Mouse (Mus musculus): ENCODE results near the gene Sbf2.
"Not testable (repeated sequence)": the region's sequence is repeated elsewhere in the genome, so short reads cannot be mapped to it uniquely, and the experiment has no call there.

Sbf2 gene

GRCm38 (mm10) chr7:110629892-110630666 lies 15.4 kb upstream of the Sbf2 start:
- peak; percentile 60 for DNase-seq (ENCODE audit: low read depth, low spot score)

GRCm38 (mm10) chr7:110628611-110629354 lies 14.1 kb upstream of the Sbf2 start:
- DNase-seq (ENCODE audit: low read depth, low spot score) = no peak

GRCm38 (mm10) chr7:110628273-110628600 lies 13.5 kb upstream of the Sbf2 start:
- DNase-seq (ENCODE audit: low read depth, low spot score) = no peak

GRCm38 (mm10) chr7:110627486-110628272 lies 13.0 kb upstream of the Sbf2 start, which contains the start of gene Adm:
TSS of gene Adm (plus strand) at chr7:110627661.
- no peak for DNase-seq (ENCODE audit: low read depth, low spot score)

- DNase-seq (ENCODE audit: low read depth, low spot score) = no peak
Measured at GRCm38 (mm10) chr7:110627099-110627482, 12.4 kb upstream of the Sbf2 start.

- no peak for DNase-seq (ENCODE audit: low read depth, low spot score)
Measured at GRCm38 (mm10) chr7:110626186-110627098, 11.7 kb upstream of the Sbf2 start.

GRCm38 (mm10) chr7:110625489-110625888 lies 10.8 kb upstream of the Sbf2 start:
- no peak for DNase-seq (ENCODE audit: low read depth, low spot score)

GRCm38 (mm10) chr7:110624961-110625360 lies 10.2 kb upstream of the Sbf2 start:
- no peak for DNase-seq (ENCODE audit: low read depth, low spot score)

GRCm38 (mm10) chr7:110624067-110624466 lies 9.3 kb upstream of the Sbf2 start:
- DNase-seq (ENCODE audit: low read depth, low spot score) = no peak

GRCm38 (mm10) chr7:110619086-110619611 lies 4.4 kb upstream of the Sbf2 start:
- DNase-seq (ENCODE audit: low read depth, low spot score) = no peak

- DNase-seq (ENCODE audit: low read depth, low spot score) = no peak
Measured at GRCm38 (mm10) chr7:110615792-110616191, 1.1 kb upstream of the Sbf2 start.

- no peak for DNase-seq (ENCODE audit: low read depth, low spot score)
Measured at GRCm38 (mm10) chr7:110615151-110615631, 469 bp upstream of the Sbf2 start.

GRCm38 (mm10) chr7:110613381-110614132 lies 1.2 kb downstream of the Sbf2 start:
- DNase-seq (ENCODE audit: low read depth, low spot score) = no peak

- DNase-seq (ENCODE audit: low read depth, low spot score) = no peak
Measured at GRCm38 (mm10) chr7:110606906-110607305, 7.8 kb downstream of the Sbf2 start.

GRCm38 (mm10) chr7:110605476-110605875 lies 9.2 kb downstream of the Sbf2 start:
- DNase-seq (ENCODE audit: low read depth, low spot score) = no peak

GRCm38 (mm10) chr7:110597141-110597540 lies 17.6 kb downstream of the Sbf2 start:
- no peak for DNase-seq (ENCODE audit: low read depth, low spot score)

GRCm38 (mm10) chr7:110593991-110594390 lies 20.7 kb downstream of the Sbf2 start:
- DNase-seq (ENCODE audit: low read depth, low spot score) = not testable (repeated sequence)

GRCm38 (mm10) chr7:110587721-110588120 lies 27.0 kb downstream of the Sbf2 start:
- no peak for DNase-seq (ENCODE audit: low read depth, low spot score)

GRCm38 (mm10) chr7:110585250-110585649 lies 29.5 kb downstream of the Sbf2 start:
- no peak for DNase-seq (ENCODE audit: low read depth, low spot score)

- DNase-seq (ENCODE audit: low read depth, low spot score) = no peak
Measured at GRCm38 (mm10) chr7:110584159-110584558, 30.6 kb downstream of the Sbf2 start.

All from telencephalon, adult 2 months (tissue).